Mouse (Mus musculus): ENCODE data around the gene Cdk5r1.

DNA sequence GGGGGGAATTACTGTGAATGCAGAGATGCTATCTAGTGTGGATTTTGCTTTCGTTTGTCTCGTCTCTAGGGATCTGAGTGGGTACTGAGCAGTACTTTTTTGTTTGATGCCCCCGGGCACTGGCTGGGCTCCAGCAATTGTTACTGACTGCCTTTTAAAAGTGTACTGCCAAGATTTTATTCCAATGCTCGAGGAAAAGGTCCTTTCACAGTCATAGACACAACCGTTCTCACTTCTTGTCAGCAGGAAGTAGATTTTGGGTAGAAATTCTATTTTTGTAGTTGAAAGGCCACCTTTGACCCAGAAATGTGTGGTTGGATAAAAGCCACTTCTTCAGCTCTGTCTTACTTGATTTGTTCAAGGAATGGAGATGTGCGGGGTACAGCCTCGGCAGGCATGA lies 37.0 kb downstream of the Cdk5r1 start:
- TF ChIP-seq CTCF (IDR thresholded peaks at IDR 0.05; ENCODE audit: low read depth, low read length) (no peak), GATA1 (IDR thresholded peaks at IDR 0.05; ENCODE audit: borderline replicate concordance, low read length) (no peak)

Data from G1E (cell line).